In the genomic region with DNA sequence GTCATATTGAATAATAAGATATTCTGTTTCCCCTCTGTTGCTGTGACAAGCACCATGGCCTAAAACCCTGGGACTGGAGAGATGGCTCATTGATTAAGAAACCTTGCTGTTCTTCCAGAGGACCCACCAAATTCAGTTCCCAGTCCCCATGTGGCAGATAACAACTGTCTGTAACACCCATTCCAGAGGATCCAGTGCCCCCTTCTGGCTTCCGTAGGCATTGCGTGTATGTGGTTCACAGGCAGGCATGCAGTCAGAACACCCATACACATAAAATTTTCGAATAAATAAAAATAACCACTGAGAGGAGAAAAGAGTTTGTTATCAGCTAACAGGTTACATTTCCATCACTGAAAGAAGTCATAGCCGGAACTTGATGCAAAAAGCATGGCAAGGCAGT, we compare ENCODE assay signal across 12 mouse cellular contexts.
A peak's percentile ranks its signal among the peaks of the same experiment; 100 is the strongest.
DNase-seq lines count a peak whose midpoint lies in the region; ATAC-seq and TF ChIP-seq lines count a peak whose summit lies in the region.
"Had no signal": no experiment of that assay in that cellular context is flagged by ENCODE, and none has a peak within 500 bp of the region (broad histone marks: within the 10 kb centered on the region; RNA-seq: fewer than 3 reads in every experiment).

No protein-coding gene starts in this region.

- no peaks in the 10 kb centered on the region for H3K27me3 ChIP-seq in forebrain, postnatal 0 days (ENCODE audit: insufficient read depth, low read length)
- H3K27me3 ChIP-seq in forebrain, embryonic 10.5 days (ENCODE audit: poor library complexity, severe bottlenecking): no peaks in the 10 kb centered on the region
- no peaks in the 10 kb centered on the region for H3K27me3 ChIP-seq in MEL (ENCODE audit: control insufficient read depth in 1 of 2, insufficient read depth in 2 of 2, low read length in 2 of 2)
- H3K27me3 ChIP-seq: embryonic facial prominence, embryonic 13.5 days; liver, embryonic 15.5 days; midbrain, embryonic 15.5 days had no signal

- no peak for DNase-seq in forebrain, postnatal 0 days
- no peak for DNase-seq in forebrain, embryonic 10.5 days (ENCODE audit: extremely low spot score, low spot score)
- no peak for DNase-seq in lung, adult 2 months
- DNase-seq in lung, postnatal 10 days: no peak
- DNase-seq in MEL (ENCODE audit: low read depth, low spot score): peak; percentile 46
- peak; percentile 30 for DNase-seq in naive thymus-derived CD4-positive, alpha-beta T cell, adult 2 months (ENCODE audit: low read depth)
- DNase-seq in urinary bladder, adult 2 months (ENCODE audit: low spot score): no peak
- DNase-seq: kidney, adult 18-20 months had no signal

- no peak for TF ChIP-seq POLR2A in lung, adult 2 months (IDR thresholded peaks at IDR 0.05; ENCODE audit: borderline replicate concordance, extremely low read depth, low read depth, low read length)
- no peak for TF ChIP-seq POLR2A in MEL (IDR thresholded peaks at IDR 0.05; ENCODE audit: control insufficient read depth in 1 of 2, insufficient read depth in 1 of 2, low read depth in 1 of 2, low read length in 2 of 2, poor library complexity in 1 of 2)

- H3K79me2 ChIP-seq in MEL (ENCODE audit: control insufficient read depth, insufficient read depth, low read length, poor library complexity): no peaks in the 10 kb centered on the region

- H3K4me2 ChIP-seq in forebrain, postnatal 0 days (ENCODE audit: low read depth): no peak overlapping the region
- H3K4me2 ChIP-seq: embryonic facial prominence, embryonic 13.5 days; liver, embryonic 15.5 days; midbrain, embryonic 15.5 days had no signal

- no peak overlapping the region for H3K9ac ChIP-seq in forebrain, postnatal 0 days
- no peak overlapping the region for H3K9ac ChIP-seq in MEL (ENCODE audit: control insufficient read depth, low read depth, low read length, poor library complexity, severe bottlenecking)
- H3K9ac ChIP-seq: embryonic facial prominence, embryonic 13.5 days; liver, embryonic 15.5 days; midbrain, embryonic 15.5 days had no signal

- no peak overlapping the region for H3K4me3 ChIP-seq in forebrain, postnatal 0 days (ENCODE audit: low read depth, low read length)
- H3K4me3 ChIP-seq in forebrain, embryonic 10.5 days: no peak overlapping the region
- H3K4me3 ChIP-seq in lung, adult 2 months (replicated peaks; ENCODE audit: extremely low read depth, low read depth, low read length): no peak overlapping the region
- H3K4me3 ChIP-seq in MEL (ENCODE audit: control insufficient read depth in 1 of 2, insufficient read depth in 1 of 2, low read depth in 2 of 2, low read length in 2 of 2): no peak overlapping the region
- H3K4me3 ChIP-seq: embryonic facial prominence, embryonic 13.5 days; liver, embryonic 15.5 days; midbrain, embryonic 15.5 days had no signal

- H3K9me3 ChIP-seq in forebrain, postnatal 0 days (ENCODE audit: low read length): no peaks in the 10 kb centered on the region
- peaks cover 14% of the 10 kb centered on the region; the same call in 1 of the 2 replicates for H3K9me3 ChIP-seq in forebrain, embryonic 10.5 days
- no peaks in the 10 kb centered on the region for H3K9me3 ChIP-seq in MEL (replicated peaks; ENCODE audit: insufficient read depth, low read length)
- H3K9me3 ChIP-seq: liver, embryonic 15.5 days; midbrain, embryonic 15.5 days had no signal

- H3K4me1 ChIP-seq in forebrain, postnatal 0 days (ENCODE audit: insufficient read depth): no peaks in the 10 kb centered on the region
- 0 out of 2 replicates have a peak, but pooled peaks cover 7% of the 10 kb centered on the region for H3K4me1 ChIP-seq in forebrain, embryonic 10.5 days
- H3K4me1 ChIP-seq in lung, adult 2 months (ENCODE audit: control insufficient read depth, insufficient read depth, low read length): peaks cover 2% of the 10 kb centered on the region
- H3K4me1 ChIP-seq in MEL (ENCODE audit: control insufficient read depth in 1 of 2, insufficient read depth in 2 of 2, low read length in 2 of 2): peaks cover 6 to 11% of the 10 kb centered on the region in 2 experiments
- H3K4me1 ChIP-seq: embryonic facial prominence, embryonic 13.5 days; midbrain, embryonic 15.5 days had no signal

- no peak overlapping the region for H3K27ac ChIP-seq in forebrain, postnatal 0 days (ENCODE audit: low read depth, low read length)
- no peak overlapping the region for H3K27ac ChIP-seq in forebrain, embryonic 10.5 days
- H3K27ac ChIP-seq in MEL (ENCODE audit: control insufficient read depth, low read depth, low read length): no peak overlapping the region
- H3K27ac ChIP-seq: embryonic facial prominence, embryonic 13.5 days; liver, embryonic 15.5 days; midbrain, embryonic 15.5 days had no signal

- TF ChIP-seq CTCF in forebrain, postnatal 0 days (IDR thresholded peaks at IDR 0.05; ENCODE audit: low read depth): peak; percentile 32; the same call in 1 of the 2 replicates
- peak; percentile 53 for TF ChIP-seq CTCF in lung, adult 2 months (IDR thresholded peaks at IDR 0.05; ENCODE audit: insufficient read depth, low read length)
- peak; percentile 59 to 66 (median 62) for TF ChIP-seq CTCF in MEL (IDR thresholded peaks at IDR 0.05 in 2 of 3, conservative IDR thresholded peaks at IDR 0.05 in 1 of 3; ENCODE audit: control insufficient read depth in 1 of 3, insufficient read depth in 1 of 3, low read depth in 2 of 3, low read length in 3 of 3, poor library complexity in 1 of 3, severe bottlenecking in 1 of 3)

- TF ChIP-seq EP300 in MEL (IDR thresholded peaks at IDR 0.05; ENCODE audit: low read depth in 1 of 2, low read length in 2 of 2): no peak

- no peak for ATAC-seq in forebrain, postnatal 0 days
- no peak for ATAC-seq in megakaryocyte-erythroid progenitor cell, adult 5-6 weeks (replicated peaks; ENCODE audit: low FRiP score, low TSS enrichment, poor library complexity, severe bottlenecking)
- ATAC-seq: midbrain, embryonic 15.5 days had no signal

- 97% methylated on average over 4 of the region's 4 CpGs for WGBS in forebrain, postnatal 0 days
- 93% methylated on average over 4 of the region's 4 CpGs for WGBS in forebrain, embryonic 10.5 days
- 97% methylated on average over 4 of the region's 4 CpGs for WGBS in lung, adult 2 months

- H3K36me3 ChIP-seq in forebrain, postnatal 0 days (ENCODE audit: insufficient read depth): no peaks in the 10 kb centered on the region
- H3K36me3 ChIP-seq in forebrain, embryonic 10.5 days (replicated peaks): peaks cover 56% of the 10 kb centered on the region
- H3K36me3 ChIP-seq in MEL (ENCODE audit: control insufficient read depth in 1 of 2, insufficient read depth in 2 of 2, low read length in 2 of 2): peaks cover 0 to 10% of the 10 kb centered on the region in 2 experiments; a peak in 3 of 4 replicates
- H3K36me3 ChIP-seq: midbrain, embryonic 15.5 days had no signal

- peak; percentile 66 for TF ChIP-seq RAD21 in MEL (IDR thresholded peaks at IDR 0.05; ENCODE audit: low read depth, low read length)

TF ChIP-seq in MEL, 35 proteins besides CTCF, POLR2A, EP300 and RAD21:
- no peak for TF ChIP-seq NRF1 (IDR thresholded peaks at IDR 0.05; ENCODE audit: insufficient read depth, low read depth, low read length, poor library complexity, severe bottlenecking)
- no peak for TF ChIP-seq MAFK (IDR thresholded peaks at IDR 0.05; ENCODE audit: borderline replicate concordance, low read depth, low read length)
- no peak for TF ChIP-seq ETS1 (IDR thresholded peaks at IDR 0.05; ENCODE audit: low read depth, low read length)
- no peak for TF ChIP-seq CHD2 (IDR thresholded peaks at IDR 0.05; ENCODE audit: low read length)
- no peak for TF ChIP-seq TAL1 (IDR thresholded peaks at IDR 0.05; ENCODE audit: low read length)
- TF ChIP-seq MYB (IDR thresholded peaks at IDR 0.05; ENCODE audit: low read depth, low read length): no peak
- no peak for TF ChIP-seq GATA1 (IDR thresholded peaks at IDR 0.05; ENCODE audit: low read depth, low read length)
- TF ChIP-seq ZNF384 (IDR thresholded peaks at IDR 0.05; ENCODE audit: low read depth, low read length): no peak
- peak; percentile 61 for TF ChIP-seq ZC3H11A (IDR thresholded peaks at IDR 0.05; ENCODE audit: low read depth, low read length)
- TF ChIP-seq POLR2AphosphoS2 (IDR thresholded peaks at IDR 0.05; ENCODE audit: low read length): no peak
- no peak for TF ChIP-seq JUND (IDR thresholded peaks at IDR 0.05; ENCODE audit: low read depth, low read length)
- no peak for TF ChIP-seq TCF12 (IDR thresholded peaks at IDR 0.05; ENCODE audit: low read depth, low read length)
- peak; percentile 69 for TF ChIP-seq SMC3 (IDR thresholded peaks at IDR 0.05; ENCODE audit: low read depth, low read length)
- no peak for TF ChIP-seq ZMIZ1 (IDR thresholded peaks at IDR 0.05; ENCODE audit: low read depth, low read length)
- no peak for TF ChIP-seq MAZ (IDR thresholded peaks at IDR 0.05; ENCODE audit: low read depth, low read length)
- no peak for TF ChIP-seq UBTF (IDR thresholded peaks at IDR 0.05; ENCODE audit: borderline replicate concordance, insufficient read depth, low read depth, low read length)
- no peak for TF ChIP-seq TBP (IDR thresholded peaks at IDR 0.05; ENCODE audit: low read depth, low read length)
- no peak for TF ChIP-seq NELFE (IDR thresholded peaks at IDR 0.05; ENCODE audit: low read depth, low read length)
- no peak for TF ChIP-seq RCOR1 (IDR thresholded peaks at IDR 0.05; ENCODE audit: low read depth, low read length)
- TF ChIP-seq MEF2A (IDR thresholded peaks at IDR 0.05; ENCODE audit: extremely low read depth, insufficient replicate concordance, low read depth, low read length, poor library complexity, severe bottlenecking): no peak
- TF ChIP-seq BHLHE40 (IDR thresholded peaks at IDR 0.05; ENCODE audit: borderline replicate concordance, low read depth, low read length): no peak
- no peak for TF ChIP-seq GABPA (IDR thresholded peaks at IDR 0.05; ENCODE audit: low read depth, low read length)
- no peak for TF ChIP-seq USF1 (IDR thresholded peaks at IDR 0.05; ENCODE audit: low read depth, low read length)
- no peak for TF ChIP-seq ELF1 (IDR thresholded peaks at IDR 0.05; ENCODE audit: low read depth, low read length)
- no peak for TF ChIP-seq KAT2A (conservative IDR thresholded peaks at IDR 0.05; ENCODE audit: low read depth, low read length)
- no peak for TF ChIP-seq E2F4 (IDR thresholded peaks at IDR 0.05; ENCODE audit: borderline replicate concordance, low read depth, low read length)
- TF ChIP-seq POLR2AphosphoS5 (IDR thresholded peaks at IDR 0.05; ENCODE audit: borderline replicate concordance, low read depth, low read length): no peak
- TF ChIP-seq ZKSCAN1 (IDR thresholded peaks at IDR 0.05; ENCODE audit: low read depth, low read length): no peak
- 0 out of 2 replicates have a peak, but pooled peaks have one; percentile 14 for TF ChIP-seq MYC (IDR thresholded peaks at IDR 0.05; ENCODE audit: low read depth, low read length)
- TF ChIP-seq SIN3A (IDR thresholded peaks at IDR 0.05; ENCODE audit: low read length): 0 out of 2 replicates have a peak, but pooled peaks have one; percentile 14
- TF ChIP-seq USF2 (IDR thresholded peaks at IDR 0.05; ENCODE audit: borderline replicate concordance in 1 of 2, insufficient read depth in 1 of 2, low read depth in 1 of 2, low read length in 2 of 2): no peak

Comparison
In these comparisons a context has a peak if more than half of its experiments do, and no peak if none do; other contexts are left out.
1. DNase-seq: peak in MEL (single experiment) and naive thymus-derived CD4-positive, alpha-beta T cell, adult 2 months (single experiment); none in forebrain, postnatal 0 days (single experiment), forebrain, embryonic 10.5 days (single experiment), lung, adult 2 months (single experiment), lung, postnatal 10 days (single experiment) and urinary bladder, adult 2 months (single experiment).
2. Peak in every context shown above with its lines, with median percentiles within 50 percentile points of each other: CTCF ChIP-seq.